Mouse (Mus musculus): ENCODE results near the gene Nus1. TPM values are rescaled to one million over a fixed set of nuclear protein-coding genes. Genes with fewer than 3 reads are reported as not detected.

The Nus1 gene
- polyA plus RNA-seq, 1 experiment from 2014 or later = 7.9 TPM

GRCm38 (mm10) chr10:52471520-52471919, 54.2 kb downstream of the Nus1 start:
- Histone ChIP-seq H3K36me3 (no peaks in the 10 kb centered on the region), H3K4me2 (no peak overlapping the region), H3K4me1 (replicated peaks) (no peaks in the 10 kb centered on the region), H3K27me3 (no peaks in the 10 kb centered on the region), H3K27ac (no peak overlapping the region), H3K9ac (no peak overlapping the region), H3K4me3 (no peak overlapping the region), H3K9me3 (replicated peaks) (no peaks in the 10 kb centered on the region)
- WGBS = 61% methylated on average over 4 of the region's 4 CpGs
- ATAC-seq (replicated peaks; ENCODE audit: insufficient number of reproducible peaks, insufficient read depth, low FRiP score, low read depth) = no peak

Other genes starting within 250 kb of the Nus1 start
- not detected in 2 replicates for gene Ros1, start 222.3 kb upstream of the Nus1 start, polyA plus RNA-seq (2015; fragmentation: Nextera tagmentation; extraction: Ambion mirVana)
- 6.7 and 8.8 TPM in 2 replicates for gene Dcbld1, start 183.9 kb upstream of the Nus1 start, polyA plus RNA-seq (2015; fragmentation: Nextera tagmentation; extraction: Ambion mirVana)
- not detected in 2 replicates for gene Gm26741, start 58.8 kb upstream of the Nus1 start, polyA plus RNA-seq (2015; fragmentation: Nextera tagmentation; extraction: Ambion mirVana)
- 12.3 and 13.2 TPM in 2 replicates for gene Gopc, start 35.4 kb upstream of the Nus1 start, polyA plus RNA-seq (2015; fragmentation: Nextera tagmentation; extraction: Ambion mirVana)
- not detected in 2 replicates for gene Nepn, start 28.6 kb upstream of the Nus1 start, polyA plus RNA-seq (2015; fragmentation: Nextera tagmentation; extraction: Ambion mirVana)

Measured in heart, embryonic 15.5 days (tissue).